Mouse (Mus musculus): Measurements from ENCODE around the gene Gjb5. TPM values are rescaled to one million over a fixed set of nuclear protein-coding genes. Genes with fewer than 3 reads are reported as not detected.

Gene Gjb5
- polyA plus RNA-seq, 1 experiment from 2014 or later: 0.38 TPM

DNA sequence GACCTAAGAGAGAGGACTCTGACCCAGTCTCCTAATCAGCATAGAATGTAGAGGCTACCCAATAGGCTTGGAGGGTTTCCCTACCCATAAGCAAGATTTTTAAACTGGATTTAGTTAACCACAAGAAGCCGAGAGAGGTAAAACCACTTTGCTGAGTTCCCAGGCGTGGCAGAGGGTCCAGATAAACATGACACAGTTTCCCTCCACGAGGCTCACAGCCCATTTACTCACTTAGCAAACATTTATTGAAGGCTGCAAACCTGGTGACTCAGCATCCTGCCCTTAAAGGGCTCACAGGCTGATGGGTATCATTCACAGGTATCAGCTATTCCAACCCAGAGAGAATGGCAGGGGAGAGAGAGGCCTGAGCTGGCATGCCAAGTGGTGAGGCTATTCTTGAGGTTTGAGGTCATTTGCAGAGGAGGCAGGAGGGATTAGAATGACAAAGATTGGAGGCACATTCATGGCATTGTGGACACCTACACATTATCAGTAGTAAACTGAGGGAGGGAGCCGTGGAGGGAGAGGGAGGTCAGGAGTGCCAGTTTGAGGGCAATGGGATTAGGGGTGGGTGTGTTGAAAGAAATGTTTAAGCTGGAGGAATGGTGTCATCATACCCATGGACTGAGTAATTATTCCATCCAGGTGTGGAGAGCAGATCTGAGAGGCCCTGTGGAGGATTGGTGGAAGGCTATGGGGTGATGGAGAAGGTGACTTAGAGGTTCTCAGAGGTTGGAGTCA lies 8.3 kb downstream of the Gjb5 start:
- Histone ChIP-seq H3K4me2 (ENCODE audit: low read length) (no peak overlapping the region), H3K36me3 (ENCODE audit: control insufficient read depth, insufficient read depth, low read length) (no peaks in the 10 kb centered on the region), H3K4me1 (ENCODE audit: control insufficient read depth in 2 of 2, insufficient read depth in 2 of 2, low read length in 2 of 2) (peaks cover 12 to 14% of the 10 kb centered on the region in 2 experiments), H3K9ac (ENCODE audit: low read length) (no peak overlapping the region), H3K27me3 (ENCODE audit: control insufficient read depth, insufficient read depth, low read length) (no peaks in the 10 kb centered on the region), H3K27ac (replicated peaks in 1 of 2; ENCODE audit: control insufficient read depth in 1 of 2, insufficient read depth in 1 of 2, low read depth in 2 of 2, low read length in 2 of 2) (no peak overlapping the region), H3K9me3 (ENCODE audit: control insufficient read depth, low read length) (no peaks in the 10 kb centered on the region), H3K4me3 (ENCODE audit: control insufficient read depth in 1 of 2, insufficient read depth in 1 of 2, low read depth in 1 of 2, low read length in 2 of 2) (no peak overlapping the region)
- ATAC-seq (ENCODE audit: insufficient number of reproducible peaks, insufficient read depth, low FRiP score, low read depth): no peak
- 56% methylated on average over 4 of the region's 4 CpGs for WGBS

DNA sequence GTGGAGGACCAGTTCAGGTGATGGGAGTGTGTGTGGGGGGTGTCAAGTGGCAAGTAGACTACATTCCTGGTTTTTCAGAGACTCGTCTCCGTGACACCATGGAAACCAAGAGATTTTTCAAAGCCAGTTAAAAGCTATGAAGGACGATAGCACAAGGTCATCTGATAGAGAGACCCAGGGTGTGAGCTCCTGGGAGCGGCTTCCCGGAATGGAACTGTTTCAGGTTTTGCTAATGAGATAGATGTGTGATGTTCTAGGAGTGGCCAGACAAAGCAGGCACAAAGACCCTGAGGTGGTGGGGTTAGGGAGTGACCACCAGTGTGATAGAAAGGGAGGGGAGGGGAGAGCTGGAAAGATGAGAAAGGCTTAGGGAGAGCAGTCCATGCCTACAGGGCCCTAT lies 13.0 kb downstream of the Gjb5 start:
- no peak overlapping the region for H3K9ac ChIP-seq (ENCODE audit: low read length)
- no peak for ATAC-seq (ENCODE audit: insufficient number of reproducible peaks, insufficient read depth, low FRiP score, low read depth)
- 56% methylated on average over 5 of the region's 5 CpGs for WGBS

DNA sequence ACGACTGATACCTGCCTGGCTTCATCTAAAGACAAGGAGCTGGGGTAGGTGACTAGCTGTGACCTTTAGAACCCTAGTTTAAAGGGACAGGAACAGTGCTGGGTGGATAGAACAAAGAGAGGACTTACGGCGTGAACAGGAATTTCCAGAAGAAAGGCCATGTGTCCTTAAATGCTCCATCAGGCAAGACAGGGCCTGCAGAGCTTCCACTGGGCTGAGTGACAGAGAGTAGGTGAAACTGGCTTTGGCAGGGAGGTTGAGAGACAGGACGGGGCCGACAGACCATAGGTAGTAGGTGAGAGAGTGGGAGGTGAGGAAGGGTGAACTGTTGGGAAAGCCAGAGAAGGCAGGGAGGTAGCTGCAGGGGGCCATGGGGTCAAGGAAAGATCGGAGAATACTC lies 16.6 kb downstream of the Gjb5 start:
- H3K4me3 ChIP-seq (ENCODE audit: control insufficient read depth in 1 of 2, insufficient read depth in 1 of 2, low read depth in 1 of 2, low read length in 2 of 2): no peak overlapping the region
- H3K4me2 ChIP-seq (ENCODE audit: low read length): no peak overlapping the region
- no peaks in the 10 kb centered on the region for H3K9me3 ChIP-seq (ENCODE audit: control insufficient read depth, low read length)
- WGBS: 45% methylated on average over 6 of the region's 6 CpGs
- H3K4me1 ChIP-seq (ENCODE audit: control insufficient read depth in 2 of 2, insufficient read depth in 2 of 2, low read length in 2 of 2): no peaks in the 10 kb centered on the region
- H3K27me3 ChIP-seq (ENCODE audit: control insufficient read depth, insufficient read depth, low read length): no peaks in the 10 kb centered on the region
- no peak overlapping the region for H3K9ac ChIP-seq (ENCODE audit: low read length)
- no peak for ATAC-seq (ENCODE audit: insufficient number of reproducible peaks, insufficient read depth, low FRiP score, low read depth)
- H3K36me3 ChIP-seq (ENCODE audit: control insufficient read depth, insufficient read depth, low read length): no peaks in the 10 kb centered on the region
- H3K27ac ChIP-seq (replicated peaks in 1 of 2; ENCODE audit: control insufficient read depth in 1 of 2, insufficient read depth in 1 of 2, low read depth in 2 of 2, low read length in 2 of 2): no peak overlapping the region

More for the DNA sequence above, 13.0 kb downstream of the Gjb5 start:
- Histone ChIP-seq H3K36me3 (ENCODE audit: control insufficient read depth, insufficient read depth, low read length) (no peaks in the 10 kb centered on the region), H3K4me1 (ENCODE audit: control insufficient read depth in 2 of 2, insufficient read depth in 2 of 2, low read length in 2 of 2) (no peaks in the 10 kb centered on the region), H3K4me3 (ENCODE audit: control insufficient read depth in 1 of 2, insufficient read depth in 1 of 2, low read depth in 1 of 2, low read length in 2 of 2) (no peak overlapping the region), H3K4me2 (ENCODE audit: low read length) (no peak overlapping the region), H3K27me3 (ENCODE audit: control insufficient read depth, insufficient read depth, low read length) (no peaks in the 10 kb centered on the region), H3K27ac (replicated peaks in 1 of 2; ENCODE audit: control insufficient read depth in 1 of 2, insufficient read depth in 1 of 2, low read depth in 2 of 2, low read length in 2 of 2) (no peak overlapping the region), H3K9me3 (ENCODE audit: control insufficient read depth, low read length) (no peaks in the 10 kb centered on the region)

DNA sequence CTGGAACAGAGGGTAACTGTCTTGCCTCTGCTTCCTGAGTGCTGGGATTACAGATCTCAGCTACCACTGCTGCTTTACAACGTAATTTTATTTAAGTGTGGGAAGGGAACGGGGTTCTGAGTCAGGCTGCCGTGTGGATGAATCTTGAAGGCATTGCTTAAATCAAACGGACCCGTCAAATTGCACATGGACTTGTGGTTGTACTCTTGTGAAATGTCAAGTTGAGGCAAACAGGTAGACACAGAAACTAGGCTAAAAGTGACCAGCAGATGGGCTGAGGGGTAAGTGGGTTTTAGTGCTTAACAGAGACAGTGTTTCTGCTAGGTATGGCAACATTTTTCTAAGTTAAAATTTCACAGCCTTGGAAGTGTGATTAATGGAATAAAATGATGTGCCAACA lies 20.3 kb downstream of the Gjb5 start:
- H3K9ac ChIP-seq (ENCODE audit: low read length): no peak overlapping the region
- no peak for ATAC-seq (ENCODE audit: insufficient number of reproducible peaks, insufficient read depth, low FRiP score, low read depth)
- H3K4me2 ChIP-seq (ENCODE audit: low read length): no peak overlapping the region
- peaks cover 4% of the 10 kb centered on the region for H3K27me3 ChIP-seq (ENCODE audit: control insufficient read depth, insufficient read depth, low read length)
- no peaks in the 10 kb centered on the region for H3K9me3 ChIP-seq (ENCODE audit: control insufficient read depth, low read length)
- H3K27ac ChIP-seq (replicated peaks in 1 of 2; ENCODE audit: control insufficient read depth in 1 of 2, insufficient read depth in 1 of 2, low read depth in 2 of 2, low read length in 2 of 2): no peak overlapping the region
- H3K4me1 ChIP-seq (ENCODE audit: control insufficient read depth in 2 of 2, insufficient read depth in 2 of 2, low read length in 2 of 2): no peaks in the 10 kb centered on the region
- H3K4me3 ChIP-seq (ENCODE audit: control insufficient read depth in 1 of 2, insufficient read depth in 1 of 2, low read depth in 1 of 2, low read length in 2 of 2): no peak overlapping the region
- 87% methylated on average over 5 of the region's 5 CpGs for WGBS
- H3K36me3 ChIP-seq (ENCODE audit: control insufficient read depth, insufficient read depth, low read length): no peaks in the 10 kb centered on the region

DNA sequence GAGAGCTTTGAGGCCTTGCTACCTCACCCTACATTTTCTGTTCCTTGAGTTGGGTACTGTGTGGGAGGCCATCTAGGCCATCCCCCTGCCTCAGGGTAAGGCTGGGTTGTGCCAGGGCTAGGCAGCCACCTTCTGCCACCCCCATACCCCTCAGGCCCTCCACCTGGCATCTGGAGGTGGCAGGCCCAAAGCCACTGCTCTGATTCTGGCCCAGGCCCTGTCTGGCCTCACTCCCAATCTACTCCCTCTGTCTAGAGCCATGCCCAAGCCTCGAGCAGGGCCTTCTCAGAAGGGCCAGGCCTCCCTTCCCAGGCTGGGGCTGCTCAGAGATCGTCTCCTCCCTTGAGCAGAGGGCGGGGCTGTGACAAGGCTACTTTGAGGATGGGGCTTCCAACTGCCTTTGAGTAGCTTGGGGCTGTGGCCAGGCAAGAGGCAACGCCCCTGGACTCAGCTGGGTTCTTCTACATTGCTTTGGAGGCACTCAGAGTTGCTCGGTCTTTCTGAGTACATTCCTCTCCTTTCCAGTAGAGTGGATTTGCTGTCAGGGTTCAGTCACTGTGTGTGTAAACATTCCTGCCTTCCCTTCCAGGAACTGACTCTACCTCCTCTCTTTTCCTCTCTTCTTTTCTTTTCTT lies 23.0 kb downstream of the Gjb5 start:
- no peak overlapping the region for H3K4me3 ChIP-seq (ENCODE audit: control insufficient read depth in 1 of 2, insufficient read depth in 1 of 2, low read depth in 1 of 2, low read length in 2 of 2)
- H3K4me1 ChIP-seq (ENCODE audit: control insufficient read depth in 2 of 2, insufficient read depth in 2 of 2, low read length in 2 of 2): peaks cover 5 to 7% of the 10 kb centered on the region in 2 experiments; a peak in 3 of 4 replicates
- no peaks in the 10 kb centered on the region for H3K36me3 ChIP-seq (ENCODE audit: control insufficient read depth, insufficient read depth, low read length)
- no peak overlapping the region for H3K4me2 ChIP-seq (ENCODE audit: low read length)
- no peak for ATAC-seq (ENCODE audit: insufficient number of reproducible peaks, insufficient read depth, low FRiP score, low read depth)
- peaks cover 31% of the 10 kb centered on the region for H3K27me3 ChIP-seq (ENCODE audit: control insufficient read depth, insufficient read depth, low read length)
- H3K9me3 ChIP-seq (ENCODE audit: control insufficient read depth, low read length): no peaks in the 10 kb centered on the region
- no peak overlapping the region for H3K9ac ChIP-seq (ENCODE audit: low read length)
- WGBS: 32% methylated on average over 5 of the region's 5 CpGs
- no peak overlapping the region for H3K27ac ChIP-seq (replicated peaks in 1 of 2; ENCODE audit: control insufficient read depth in 1 of 2, insufficient read depth in 1 of 2, low read depth in 2 of 2, low read length in 2 of 2)

DNA sequence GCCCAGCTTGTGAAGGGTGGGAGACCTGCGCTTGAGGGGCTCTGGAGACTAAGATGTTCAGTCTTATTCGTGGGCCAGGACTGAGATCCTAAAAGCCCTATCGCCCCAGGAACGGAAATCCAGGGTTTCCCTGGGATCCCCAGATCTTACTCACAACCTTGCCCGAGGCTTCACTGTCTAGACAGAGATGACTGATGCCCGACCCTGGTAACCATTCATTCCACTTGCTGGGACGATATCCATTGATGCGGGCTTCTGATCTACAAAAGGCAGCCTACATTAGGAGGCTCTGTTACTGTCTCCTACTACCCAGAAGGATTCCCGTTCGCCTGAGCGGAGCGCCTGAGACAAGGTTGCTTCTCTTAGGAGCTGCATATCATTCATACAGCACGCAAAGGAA lies 26.8 kb downstream of the Gjb5 start:
- Histone ChIP-seq H3K4me2 (ENCODE audit: low read length) (no peak overlapping the region), H3K4me1 (ENCODE audit: control insufficient read depth in 2 of 2, insufficient read depth in 2 of 2, low read length in 2 of 2) (peaks cover 5 to 10% of the 10 kb centered on the region in 2 experiments; a peak in 3 of 4 replicates), H3K27me3 (ENCODE audit: control insufficient read depth, insufficient read depth, low read length) (peaks cover 64% of the 10 kb centered on the region), H3K4me3 (ENCODE audit: control insufficient read depth in 1 of 2, insufficient read depth in 1 of 2, low read depth in 1 of 2, low read length in 2 of 2) (no peak overlapping the region), H3K9ac (ENCODE audit: low read length) (no peak overlapping the region), H3K36me3 (ENCODE audit: control insufficient read depth, insufficient read depth, low read length) (no peaks in the 10 kb centered on the region), H3K9me3 (ENCODE audit: control insufficient read depth, low read length) (no peaks in the 10 kb centered on the region), H3K27ac (replicated peaks in 1 of 2; ENCODE audit: control insufficient read depth in 1 of 2, insufficient read depth in 1 of 2, low read depth in 2 of 2, low read length in 2 of 2) (no peak overlapping the region)
- WGBS: 27% methylated on average over 13 of the region's 13 CpGs
- no peak for ATAC-seq (ENCODE audit: insufficient number of reproducible peaks, insufficient read depth, low FRiP score, low read depth)

DNA sequence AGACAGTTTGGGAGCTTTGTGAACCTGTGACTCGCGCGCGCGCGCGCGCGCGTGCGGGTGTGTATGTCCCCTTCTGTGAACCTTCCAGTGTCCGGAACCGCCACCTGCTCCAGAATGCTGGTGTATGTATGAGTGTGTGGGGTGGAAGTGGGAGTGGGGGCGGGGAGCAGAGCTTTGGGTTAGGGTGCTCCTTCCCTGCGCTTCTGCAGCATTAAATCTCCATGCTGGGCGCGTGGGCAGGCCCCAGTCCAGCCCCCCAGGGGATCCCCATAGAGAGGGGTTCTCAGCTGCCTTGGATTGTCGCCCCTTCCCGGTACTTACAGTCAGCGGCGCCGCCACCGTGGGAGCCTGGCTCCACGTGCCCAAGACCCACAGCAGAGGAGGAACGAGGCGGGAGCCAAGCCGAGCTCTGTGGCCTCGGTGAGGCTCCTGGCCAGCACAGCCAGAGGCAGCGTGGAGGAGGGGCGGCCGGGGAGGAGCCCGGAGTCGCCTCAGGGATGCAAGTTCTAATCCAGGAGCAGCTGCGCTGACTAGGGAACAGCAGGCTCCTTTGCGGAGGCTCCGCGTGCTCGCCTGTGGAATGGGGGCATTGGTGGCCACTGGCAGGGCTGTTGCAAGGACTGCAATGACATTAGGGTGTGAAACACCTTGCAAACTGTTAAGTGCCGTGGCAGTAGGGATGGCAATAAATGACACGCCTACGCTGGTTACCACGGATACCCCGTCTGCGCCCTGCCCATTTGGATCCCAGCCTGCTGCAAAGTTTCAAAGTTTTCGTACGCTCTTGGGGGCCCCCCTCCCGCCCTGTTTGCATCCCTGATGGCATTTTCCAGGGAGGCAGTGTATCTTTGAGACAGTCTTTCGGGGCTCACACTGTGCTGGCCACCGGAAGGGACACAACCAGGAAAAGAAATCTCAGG lies 27.5 kb downstream of the Gjb5 start, which contains the start of gene Gjb3:
TSS of gene Gjb3 (minus strand) at position 664 of the 920 bp plus-strand sequence.
- no peak within 1 kb of the TSS for H3K9ac ChIP-seq (ENCODE audit: low read length)

More for the DNA sequence above, 27.5 kb downstream of the Gjb5 start, which contains the start of gene Gjb3:
- H3K27ac ChIP-seq (replicated peaks in 1 of 2; ENCODE audit: control insufficient read depth in 1 of 2, insufficient read depth in 1 of 2, low read depth in 2 of 2, low read length in 2 of 2): no peak within 1 kb of the TSS
- peak within 1 kb of the TSS; percentile 53 for H3K4me2 ChIP-seq (ENCODE audit: low read length)
- no peak for ATAC-seq (ENCODE audit: insufficient number of reproducible peaks, insufficient read depth, low FRiP score, low read depth)
- no peaks in the 10 kb centered on the region for H3K36me3 ChIP-seq (ENCODE audit: control insufficient read depth, insufficient read depth, low read length)
- H3K4me1 ChIP-seq (ENCODE audit: control insufficient read depth in 2 of 2, insufficient read depth in 2 of 2, low read length in 2 of 2): peaks cover 5 to 10% of the 10 kb centered on the region in 2 experiments; a peak in 3 of 4 replicates
- 2% methylated on average over 48 of the region's 49 CpGs for WGBS
- no peaks in the 10 kb centered on the region for H3K9me3 ChIP-seq (ENCODE audit: control insufficient read depth, low read length)
- peak within 1 kb of the TSS in 1 of 2 experiments; percentile 13; a peak in 2 of 4 replicates for H3K4me3 ChIP-seq (ENCODE audit: control insufficient read depth in 1 of 2, insufficient read depth in 1 of 2, low read depth in 1 of 2, low read length in 2 of 2)
- peaks cover 71% of the 10 kb centered on the region for H3K27me3 ChIP-seq (ENCODE audit: control insufficient read depth, insufficient read depth, low read length)
